Mouse (Mus musculus) bone marrow macrophage, adult 2 months (primary cell): Measurements from ENCODE around the gene Cd164.

Source experiments
- CTCF ChIP-seq: IDR thresholded peaks from 2 replicates; pipeline ENCODE4 v1.5.1; 2012; ENCODE audit warnings: low read depth, mild to moderate bottlenecking, low read length, moderate library complexity
- POLR2A ChIP-seq: IDR thresholded peaks from 2 replicates; pipeline ENCODE4 v1.6.1; 2012; ENCODE audit warnings: mild to moderate bottlenecking, low read depth, low read length, borderline replicate concordance

GRCm38 (mm10) chr10:41477278-41478181 is 41.7 kb upstream of the Cd164 start:
- TF ChIP-seq POLR2A (no peak), CTCF (no peak)
